Mouse (Mus musculus): Measurements from ENCODE around the gene Bnipl.

Bnipl gene

DNA sequence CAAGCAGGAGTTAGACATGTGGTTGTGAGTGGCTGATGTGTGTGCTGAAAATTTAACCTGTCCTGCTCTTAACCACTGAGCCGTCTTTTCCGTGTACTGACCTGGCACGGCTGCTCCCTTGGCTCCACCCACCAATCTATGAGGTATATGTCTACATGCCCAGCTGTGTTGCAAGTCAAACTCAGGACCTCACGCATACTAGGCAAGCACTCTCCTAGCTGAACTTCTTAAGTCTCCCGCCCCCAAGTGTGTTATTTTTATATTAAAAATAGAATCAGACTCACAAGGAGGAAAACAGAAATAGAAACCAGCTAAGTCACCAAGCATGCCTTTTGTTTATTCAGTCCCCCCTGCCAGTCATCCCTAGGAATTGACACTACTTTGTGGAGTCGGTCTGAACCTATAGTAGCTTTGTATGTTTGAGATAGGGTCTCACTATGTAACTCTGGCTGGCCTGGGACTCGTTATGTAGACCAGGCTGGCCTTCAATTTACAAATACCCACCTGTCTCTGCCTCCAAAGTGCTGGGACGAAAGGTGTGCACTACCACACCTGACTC lies 13.4 kb downstream of the Bnipl start:
- no peak for DNase-seq (ENCODE audit: low spot score)

DNA sequence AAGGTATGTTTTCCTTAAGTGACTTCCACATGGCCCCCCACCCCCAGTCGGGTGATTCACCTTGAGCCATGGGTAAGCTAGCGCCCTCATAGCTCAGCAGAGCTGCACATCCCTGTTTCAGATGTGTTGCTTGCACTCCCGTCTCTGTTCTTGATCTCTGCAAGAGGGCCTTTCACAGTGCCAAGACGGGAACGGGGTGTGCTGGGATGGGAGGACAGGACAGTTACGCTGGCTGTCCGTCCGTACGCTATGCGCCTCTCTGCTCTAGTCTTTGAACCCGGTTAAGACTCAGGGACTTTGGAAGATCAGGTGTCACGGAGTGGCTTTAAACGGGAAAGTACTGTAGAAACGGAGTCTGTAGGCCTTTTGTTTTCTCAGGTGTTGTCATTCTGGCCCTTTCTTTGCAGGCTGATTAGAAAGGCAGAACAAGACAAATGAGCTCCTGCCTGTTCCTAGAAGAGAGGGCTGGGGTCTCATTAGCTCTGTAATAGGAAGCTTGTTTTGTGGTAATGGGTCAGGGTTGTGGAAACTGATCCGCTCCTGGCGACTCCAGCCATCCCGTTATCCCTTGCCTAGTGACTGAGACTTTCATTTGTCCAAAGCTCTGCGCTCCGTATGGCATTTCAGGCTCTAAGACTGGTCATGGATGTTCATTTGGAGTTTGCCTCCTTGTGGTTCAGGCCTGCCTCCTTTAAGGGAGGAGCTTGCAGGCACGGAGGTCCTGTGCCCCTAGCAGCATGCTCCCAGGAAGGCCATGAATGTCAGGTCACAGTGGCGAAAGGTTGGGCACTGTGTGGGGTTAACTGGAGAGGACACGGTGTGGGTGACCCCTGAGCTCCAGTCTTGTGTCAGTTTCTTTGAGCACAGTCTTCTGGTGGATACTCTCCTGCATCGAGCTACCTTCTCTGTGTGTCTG lies 15.3 kb downstream of the Bnipl start:
- no peak for DNase-seq (ENCODE audit: low spot score)

DNA sequence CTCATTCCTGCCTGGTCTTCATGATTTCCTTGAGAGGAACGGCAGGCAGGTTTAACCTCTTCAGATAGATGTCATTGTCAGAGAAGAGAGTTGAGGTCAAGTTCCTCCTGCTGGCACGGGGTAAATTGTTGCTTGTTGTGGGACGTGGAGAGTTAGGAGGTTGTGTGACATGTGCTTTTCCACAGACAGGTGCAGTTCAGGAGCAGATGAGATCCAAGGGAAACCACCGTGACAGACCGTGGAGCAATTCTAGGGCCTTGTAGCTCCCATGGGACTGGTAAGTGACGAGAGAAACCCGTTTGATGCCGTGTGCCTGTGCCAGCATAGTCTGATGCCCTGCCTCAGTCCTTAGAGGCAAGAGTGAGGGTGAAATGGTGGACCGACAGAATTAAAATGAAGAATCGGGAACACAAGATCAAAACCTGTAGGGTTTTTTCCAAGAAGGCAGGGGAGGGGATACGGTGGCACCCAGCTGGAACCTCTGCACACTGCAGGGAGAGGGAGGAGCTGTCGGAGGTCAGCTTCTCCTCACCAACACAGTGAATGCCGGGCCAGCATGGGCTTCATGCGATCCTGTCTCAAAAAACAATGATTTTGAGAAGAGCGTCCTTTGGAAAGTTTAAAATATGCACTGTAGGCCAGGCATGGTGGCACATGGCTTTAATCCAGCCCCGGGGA lies 17.6 kb downstream of the Bnipl start:
- no peak for DNase-seq (ENCODE audit: low spot score)

DNA sequence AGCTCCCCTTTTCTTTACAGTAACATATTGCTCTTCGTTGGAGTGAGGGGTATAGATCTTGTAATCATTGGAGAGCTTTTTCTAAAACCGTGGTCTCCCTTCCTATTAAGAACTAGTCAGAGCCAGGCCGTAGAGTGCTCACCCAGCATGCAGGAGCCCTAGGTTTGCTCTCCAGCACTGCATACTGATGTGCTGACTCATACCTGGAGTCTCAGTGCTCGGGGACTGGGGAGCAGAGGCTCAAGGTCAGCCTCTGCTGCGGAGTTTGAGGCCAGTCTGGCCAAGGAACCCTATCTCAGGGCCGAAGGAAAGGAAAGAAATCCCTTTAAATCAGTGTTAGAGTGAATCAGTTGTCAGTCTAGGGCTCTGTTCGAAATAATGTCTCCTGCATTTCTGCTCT lies 18.2 kb downstream of the Bnipl start:
- peak; percentile 53 for DNase-seq (ENCODE audit: low spot score)

DNA sequence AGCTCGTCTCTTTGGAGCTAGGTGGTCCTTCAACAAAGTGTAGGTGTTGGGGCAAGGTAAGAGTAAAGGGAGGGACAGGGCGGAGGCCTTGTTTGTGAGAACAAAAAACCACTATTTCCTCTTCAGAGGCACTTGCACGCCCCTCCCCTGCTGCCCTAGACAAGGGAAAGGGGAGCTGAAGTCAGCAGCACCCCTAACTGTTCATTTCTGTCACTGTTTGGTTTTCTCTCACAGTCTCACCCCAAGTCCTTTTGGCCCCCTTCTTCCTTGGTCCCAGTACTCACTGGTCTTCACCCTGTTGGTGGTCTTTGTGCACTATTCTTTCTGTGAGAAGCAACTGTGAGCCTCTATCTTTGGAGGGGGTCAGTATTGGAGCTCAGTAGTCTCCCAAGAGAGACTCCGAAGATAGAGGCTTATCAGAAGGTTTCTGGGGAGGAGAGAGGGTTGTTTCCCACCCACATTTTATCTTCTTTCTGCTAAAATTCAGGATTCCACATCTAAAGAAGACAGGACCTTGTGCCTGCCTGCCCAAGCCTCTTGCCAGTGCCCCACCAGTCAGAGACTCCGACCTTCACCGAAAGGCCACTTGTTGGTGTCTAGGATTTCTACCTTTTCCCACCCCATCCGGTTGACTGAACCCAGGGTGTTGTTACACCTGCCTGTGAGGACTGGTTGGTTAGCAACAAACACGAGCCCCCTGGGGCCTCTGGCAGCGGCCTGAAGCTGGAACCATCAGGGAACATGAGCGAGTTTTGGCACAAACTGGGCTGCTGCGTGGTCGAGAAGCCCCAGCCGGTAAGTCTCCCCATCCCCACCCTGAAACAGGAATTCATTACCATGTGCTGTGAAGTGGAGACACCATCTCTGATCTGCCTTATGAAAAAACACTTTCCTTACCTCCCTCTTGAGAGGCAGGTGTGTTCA lies 19.4 kb downstream of the Bnipl start, which contains the start of gene Mllt11:
Gene Mllt11, minus strand, starts transcription at position 874 of the 924 bp plus-strand sequence.
- no peak for DNase-seq (ENCODE audit: low spot score)

DNA sequence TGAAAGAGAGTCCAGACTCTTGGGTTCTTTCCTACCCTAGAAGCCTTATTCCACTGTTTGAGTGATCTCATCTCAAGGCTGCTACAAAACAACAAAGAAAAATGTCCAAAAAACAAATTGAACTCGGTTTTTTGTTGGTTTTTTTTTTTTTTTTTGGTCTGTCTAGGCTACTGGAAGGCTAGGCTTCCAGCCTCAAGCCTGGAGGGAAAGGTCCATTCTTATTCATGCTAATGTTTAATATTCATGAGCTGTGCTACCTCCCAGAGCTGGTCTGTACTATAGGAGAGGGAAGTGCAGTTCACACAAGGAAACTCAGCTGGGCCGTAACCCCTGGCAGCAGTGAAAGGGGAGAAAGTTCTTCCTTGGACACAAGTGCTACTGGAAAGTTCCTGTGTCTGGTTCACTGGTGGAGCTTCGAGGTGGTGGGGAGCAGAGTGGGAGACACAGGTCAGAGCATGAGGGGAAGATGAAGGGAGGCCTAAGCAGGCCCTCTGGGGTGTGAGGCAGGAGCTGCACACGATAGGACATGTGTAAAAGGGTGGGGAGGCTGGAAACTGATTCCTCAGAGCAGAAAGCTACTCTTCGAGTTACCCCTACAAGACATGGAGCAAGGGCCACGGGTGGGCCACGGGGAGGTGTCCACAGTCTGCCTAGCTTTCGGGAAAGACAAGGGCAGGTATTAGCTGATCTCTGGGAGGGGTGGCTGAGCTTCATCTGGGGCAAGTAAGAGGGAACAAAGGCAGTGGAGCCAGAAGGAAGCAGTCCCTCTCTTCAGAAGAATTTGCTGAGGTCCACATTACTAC lies 20.3 kb downstream of the Bnipl start:
- DNase-seq (ENCODE audit: low spot score), result no peak

DNA sequence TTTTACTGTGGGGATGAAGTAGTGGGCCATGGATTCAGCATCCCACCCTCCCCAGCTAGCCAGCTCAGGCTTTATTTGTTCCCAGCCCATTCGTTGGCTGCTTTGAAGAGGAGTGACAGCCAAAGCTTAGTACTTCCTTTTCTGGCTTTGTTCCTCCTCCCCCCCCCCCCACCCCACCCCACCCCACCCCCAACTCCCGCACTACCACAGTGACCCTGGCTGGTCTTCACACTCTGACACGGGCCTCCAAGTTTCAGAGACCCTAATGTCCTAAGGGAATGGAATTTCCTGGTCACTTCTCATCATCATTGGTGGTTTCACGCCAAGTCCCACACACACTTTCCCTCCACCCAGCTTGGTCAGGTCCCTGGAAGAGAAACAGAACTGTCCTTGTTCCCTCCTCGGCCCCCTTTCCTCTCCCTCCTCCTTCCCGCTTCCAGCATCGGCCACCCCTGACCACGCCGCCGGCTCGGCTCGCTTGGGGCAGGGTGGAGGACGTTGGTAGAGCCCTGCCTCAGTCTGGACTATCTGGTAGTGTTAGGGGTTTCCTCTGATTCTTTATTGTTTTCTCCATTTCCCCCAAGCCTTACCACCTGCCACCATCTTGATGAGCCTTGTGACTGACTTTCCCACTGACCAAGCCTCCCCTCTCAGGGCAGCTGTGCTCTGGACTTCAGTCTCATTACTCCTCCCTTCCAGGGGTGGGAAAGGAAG lies 21.1 kb downstream of the Bnipl start:
- peak; percentile 52 for DNase-seq (ENCODE audit: low spot score)

DNA sequence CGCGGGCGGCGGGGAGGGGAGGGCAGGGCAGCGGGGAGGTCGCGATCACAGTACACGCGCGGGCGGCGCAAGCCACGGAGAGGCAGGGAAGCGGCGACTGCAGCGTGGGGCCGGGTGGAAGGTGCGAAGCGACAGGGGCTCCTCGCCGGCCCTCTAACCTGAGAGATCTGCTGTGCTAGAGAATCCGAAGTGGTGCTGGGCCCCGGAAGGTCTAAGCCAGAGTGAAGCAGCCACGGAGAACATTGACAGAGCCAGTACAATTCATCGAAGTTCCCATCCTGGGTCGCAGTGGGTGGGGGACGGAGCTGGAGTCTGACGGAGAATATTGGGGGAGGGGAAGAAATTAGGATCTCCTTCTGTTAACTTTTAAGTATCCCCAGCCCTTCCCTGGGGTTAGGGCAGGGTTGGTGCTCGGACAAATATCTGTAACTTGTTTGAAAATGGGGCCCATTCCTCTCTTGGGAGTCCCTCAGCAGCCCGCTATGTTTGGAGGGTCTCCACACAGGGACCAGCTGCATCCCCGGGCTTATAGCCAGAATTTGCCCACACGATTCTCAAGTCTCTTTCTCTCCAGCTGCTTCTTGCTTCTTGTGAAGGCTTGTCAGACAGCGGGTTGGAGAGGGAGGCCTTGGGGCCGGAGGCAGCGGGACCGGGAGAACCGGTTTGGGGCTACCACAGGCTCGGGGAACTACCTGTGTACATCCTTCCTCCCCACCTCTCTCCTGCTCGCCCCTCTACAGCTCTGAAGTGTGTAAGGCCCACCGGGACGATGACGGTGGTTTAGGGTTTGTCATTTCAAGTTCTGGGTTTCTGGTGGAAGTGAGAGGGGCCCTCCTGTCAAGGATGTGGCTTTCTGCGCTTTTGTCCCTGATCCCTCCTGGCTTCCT lies 21.9 kb downstream of the Bnipl start:
- DNase-seq (ENCODE audit: low spot score), result peak; percentile 45

DNA sequence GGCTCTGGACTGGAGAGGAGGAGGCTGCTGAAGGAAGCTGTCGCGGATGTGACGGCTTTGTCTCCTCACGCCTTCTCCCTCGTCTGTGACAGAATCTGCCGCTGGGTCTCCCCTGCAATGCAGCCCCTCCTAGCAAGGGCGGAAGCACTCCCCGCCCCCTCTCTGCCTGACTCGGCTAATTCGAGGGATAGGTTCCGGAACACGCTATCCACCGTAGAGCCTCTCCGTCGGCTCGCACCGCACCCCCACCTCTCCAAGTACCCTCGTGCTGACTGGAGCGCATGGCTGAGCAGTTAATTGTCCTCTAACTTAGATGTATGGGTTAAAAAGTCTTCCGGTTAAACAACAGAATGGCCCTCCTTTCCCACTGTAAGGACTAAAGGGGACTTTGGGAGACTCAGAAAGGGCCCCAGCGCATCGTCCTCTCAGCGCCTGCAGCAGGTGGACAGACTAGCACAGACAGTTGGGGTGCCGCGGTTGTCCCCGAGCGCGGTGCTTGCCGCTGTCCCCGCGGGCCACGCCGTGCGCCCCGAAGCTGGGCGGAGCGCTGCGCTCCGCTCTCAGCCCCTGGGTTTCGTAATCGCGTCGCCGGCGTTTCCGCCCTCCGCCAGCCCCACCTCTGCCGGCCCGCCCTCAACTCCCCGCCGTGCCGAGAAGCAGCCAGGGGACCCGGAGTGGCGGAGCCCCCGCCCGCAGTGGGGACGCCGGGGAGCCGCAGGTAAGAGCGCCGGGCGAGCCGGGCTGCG lies 22.7 kb downstream of the Bnipl start, which contains the start of gene Cdc42se1:
Gene Cdc42se1, plus strand, starts transcription at position 585 of the 746 bp plus-strand sequence.
- DNase-seq (ENCODE audit: low spot score), result peak; percentile 87

DNA sequence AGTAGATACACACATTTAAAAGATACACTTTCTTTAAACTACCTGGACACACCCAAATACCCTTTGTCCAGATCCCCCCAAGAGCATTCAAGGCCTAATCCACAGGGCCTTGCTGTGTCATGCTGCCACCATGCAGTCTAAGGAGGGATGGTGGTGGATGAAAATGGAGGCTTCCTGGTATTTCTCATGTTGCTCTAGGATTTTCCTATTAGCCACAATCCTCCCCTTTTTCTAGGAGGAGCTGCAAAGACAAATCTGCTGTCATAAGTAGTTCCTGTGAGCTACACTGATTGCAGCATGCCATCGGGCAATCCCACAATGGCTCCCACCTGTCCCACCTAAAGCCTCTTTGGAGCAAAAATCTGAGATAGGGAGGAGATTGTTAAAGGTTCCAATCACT lies 23.8 kb downstream of the Bnipl start:
- DNase-seq (ENCODE audit: low spot score), result no peak

DNA sequence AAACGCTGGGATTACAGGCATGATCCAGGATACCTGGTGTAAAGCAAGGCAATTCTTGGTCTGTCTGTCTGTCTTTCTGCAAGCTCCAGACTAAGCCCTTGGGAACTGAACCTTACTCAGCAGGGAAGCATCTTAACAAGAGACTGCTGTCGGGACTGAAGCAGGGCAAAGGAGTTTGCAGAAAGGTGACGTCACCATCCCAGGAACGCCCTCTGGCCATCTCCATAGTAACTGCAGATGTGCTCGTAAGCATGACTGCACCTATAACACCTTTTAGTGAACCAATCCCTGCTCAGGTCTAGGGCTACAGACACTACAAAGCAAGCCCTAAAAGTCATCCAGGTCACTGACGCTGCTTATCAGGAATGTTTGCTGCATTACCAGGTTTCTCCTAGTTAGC lies 26.7 kb downstream of the Bnipl start:
- no peak for DNase-seq (ENCODE audit: low spot score)

DNA sequence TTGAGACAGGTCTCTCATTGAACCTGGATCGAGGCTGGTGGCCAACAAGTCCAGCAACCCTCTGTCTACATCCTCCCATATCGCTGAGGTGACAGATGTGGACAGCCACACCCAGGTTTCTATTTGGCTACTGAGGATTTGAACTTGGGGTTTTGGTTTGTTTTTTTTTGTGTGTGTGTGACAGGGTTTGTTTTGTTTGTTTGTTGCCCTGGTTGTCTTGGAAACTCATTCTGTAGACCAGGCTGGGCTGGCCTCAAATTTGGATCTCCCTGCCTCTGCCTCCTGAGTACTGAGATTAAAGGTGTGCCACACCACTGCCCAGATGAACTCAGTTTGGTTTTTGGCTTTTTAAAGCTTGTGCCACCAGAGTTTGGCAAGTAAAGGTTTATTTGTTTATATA lies 28.0 kb downstream of the Bnipl start:
- DNase-seq (ENCODE audit: low spot score), result no peak

DNA sequence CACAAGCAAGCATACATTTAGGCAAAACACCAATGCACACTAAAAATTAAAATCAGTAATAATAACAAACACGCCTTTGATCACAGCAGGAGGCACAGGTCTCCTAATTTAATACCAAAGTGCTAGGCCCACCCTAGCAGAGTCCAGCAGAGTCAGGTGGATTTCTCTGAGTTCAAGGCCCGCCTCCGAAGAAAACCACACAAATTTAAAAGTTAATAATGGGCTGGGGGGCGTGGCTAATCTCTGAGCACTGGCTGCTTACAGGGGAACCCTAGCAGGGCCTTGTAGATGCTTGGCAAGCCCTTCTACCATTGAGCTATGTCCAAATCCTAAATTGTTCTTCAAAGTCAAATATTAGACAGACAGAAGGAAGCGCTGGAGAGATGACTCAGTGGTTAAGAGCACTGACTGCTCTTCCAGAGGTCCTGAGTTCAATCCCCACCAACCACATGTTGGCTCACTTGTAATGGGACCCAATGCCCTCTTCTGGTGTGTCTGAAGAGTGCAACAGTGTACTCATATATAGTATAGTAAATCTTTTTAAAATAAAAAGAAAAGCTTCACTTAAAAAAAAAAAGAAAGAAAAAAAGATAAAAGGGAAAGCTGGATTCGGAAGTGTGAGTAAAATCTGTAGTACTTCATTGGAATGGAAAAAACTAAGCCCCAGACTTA lies 32.4 kb downstream of the Bnipl start:
- DNase-seq (ENCODE audit: low spot score), result no peak

DNA sequence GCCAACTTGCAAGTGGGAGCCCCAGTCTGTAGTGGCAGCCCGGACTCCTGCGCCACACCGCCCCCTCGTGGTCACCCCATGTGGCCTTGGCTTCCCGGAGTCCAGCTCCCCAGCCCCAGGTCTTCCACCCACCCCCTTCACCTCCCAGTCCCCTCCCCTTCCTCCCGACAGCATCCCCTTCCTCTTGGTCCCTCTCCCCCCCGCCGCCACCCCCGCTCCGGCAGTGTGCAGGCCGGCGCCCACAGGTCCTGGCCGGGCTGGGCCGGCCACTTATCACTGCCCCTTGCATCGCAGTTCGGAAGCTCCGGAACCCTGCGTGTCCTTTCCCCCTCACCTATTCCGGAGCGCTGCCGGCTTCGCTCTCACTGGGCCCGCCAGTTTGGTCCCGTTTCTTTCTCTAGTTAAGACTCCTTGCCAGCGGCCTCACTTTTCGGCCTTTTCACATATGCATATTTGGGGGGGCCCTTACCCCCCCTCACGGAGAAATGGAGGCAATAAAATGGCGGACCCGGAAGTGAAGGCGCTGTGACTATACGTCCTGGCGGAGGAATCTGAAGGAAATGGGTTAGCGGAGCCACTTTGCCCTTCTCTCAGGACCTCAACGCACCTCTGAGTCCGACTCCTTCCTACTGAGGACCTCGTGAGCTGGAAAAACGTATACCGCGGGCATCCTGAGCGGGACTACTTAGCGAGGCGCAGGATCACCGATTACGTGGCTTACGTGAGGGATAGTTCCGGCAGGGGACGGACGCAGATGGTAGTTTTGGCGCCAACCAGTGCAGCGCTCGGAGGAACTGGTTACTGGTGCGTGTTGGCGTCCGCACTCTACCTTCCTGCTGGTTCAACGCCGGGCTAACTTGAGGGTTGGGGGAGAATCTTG lies 33.5 kb downstream of the Bnipl start, which contains the start of gene Gabpb2:
Gene Gabpb2, minus strand, starts transcription at position 662 of the 880 bp plus-strand sequence.
- peak; percentile 96 for DNase-seq (ENCODE audit: low spot score)

DNA sequence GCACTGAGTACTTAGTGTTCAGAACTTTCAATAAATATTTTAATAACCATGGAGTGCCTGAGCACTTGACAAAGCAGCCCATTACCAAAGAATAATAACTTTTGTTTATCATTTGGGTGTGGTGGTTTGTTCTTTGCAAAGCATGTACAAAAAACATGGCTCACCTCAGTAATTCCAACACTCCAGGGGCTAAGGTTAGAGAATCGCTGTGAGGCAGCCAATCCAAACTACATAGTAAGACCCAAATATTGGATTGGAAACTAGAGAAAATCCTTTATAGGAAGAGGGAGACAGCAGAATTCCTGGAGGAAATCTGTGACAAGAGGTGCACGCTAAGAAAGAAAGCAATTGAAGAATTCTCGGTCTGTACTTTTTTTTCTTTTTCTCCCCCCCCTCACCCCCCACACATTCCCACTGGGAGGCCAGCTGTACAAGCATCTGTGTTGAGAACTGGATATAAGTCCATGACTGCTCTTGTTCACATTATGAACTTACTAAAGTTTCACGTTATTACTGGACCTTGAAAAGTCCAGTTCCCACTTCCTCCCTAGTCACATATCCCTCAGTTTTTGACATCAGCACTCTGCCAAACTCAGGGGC lies 34.2 kb downstream of the Bnipl start:
- DNase-seq (ENCODE audit: low spot score), result no peak

DNA sequence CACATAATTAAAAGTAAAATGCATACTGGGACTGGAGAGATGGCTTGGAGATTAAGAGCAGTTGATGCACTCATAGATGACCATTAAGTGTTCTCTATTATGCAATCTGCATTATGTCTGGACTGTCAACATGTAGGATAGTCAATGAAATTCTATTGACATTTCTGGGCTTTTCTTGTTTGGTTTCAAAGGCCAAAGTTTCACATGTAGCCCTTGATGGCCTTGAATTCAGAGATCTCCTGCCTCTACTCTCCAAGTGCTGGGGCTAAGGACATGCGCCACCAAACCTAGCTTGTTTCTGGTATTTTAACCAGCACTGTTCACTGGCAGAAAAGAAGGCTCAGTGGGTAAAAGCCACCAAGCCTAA lies 37.4 kb downstream of the Bnipl start:
- no peak for DNase-seq (ENCODE audit: low spot score)

Measured in ovary, postnatal 36 days (tissue).